Mouse (Mus musculus) midbrain, embryonic 13.5 days (tissue): ENCODE results near the gene Grrp1. TPM values are rescaled to one million over a fixed set of nuclear protein-coding genes. Genes with fewer than 3 reads are reported as not detected.

Source experiments
- ATAC-seq: fragments of 200-750 bp; cut with Nextera tagmentation; 2 replicates; pipeline ENCODE4 v1.8.0; 2017; ENCODE audit warnings: mild to moderate bottlenecking, moderate TSS enrichment, moderate library complexity
- H3K27ac ChIP-seq: fragments of 300-500 bp; sonication (generic); 2 replicates; pipeline ENCODE4 v1.5.1; 2015; ENCODE audit warnings: inconsistent platforms, mild to moderate bottlenecking, moderate library complexity
- H3K27me3 ChIP-seq: fragments of 300-500 bp; sonication (generic); 2 replicates; pipeline ENCODE4 v1.6.1; 2015; ENCODE audit warnings: mild to moderate bottlenecking, inconsistent platforms
- H3K36me3 ChIP-seq: fragments of 300-500 bp; sonication (generic); 2 replicates; pipeline ENCODE4 v1.6.1; 2015; ENCODE audit warnings: mild to moderate bottlenecking, inconsistent platforms
- H3K4me1 ChIP-seq: fragments of 300-500 bp; sonication (generic); replicated peaks from 2 replicates; pipeline ENCODE4 v1.6.1; 2015; ENCODE audit warnings: inconsistent platforms
- H3K4me2 ChIP-seq: fragments of 300-500 bp; sonication (generic); replicated peaks from 2 replicates; pipeline ENCODE4 v1.6.1; 2015; ENCODE audit warnings: moderate library complexity, mild to moderate bottlenecking, inconsistent platforms
- H3K4me3 ChIP-seq: fragments of 300-500 bp; sonication (generic); replicated peaks from 2 replicates; pipeline ENCODE4 v1.5.1; 2015; ENCODE audit warnings: mild to moderate bottlenecking, inconsistent platforms
- H3K9ac ChIP-seq: fragments of 300-500 bp; sonication (generic); replicated peaks from 2 replicates; pipeline ENCODE4 v1.6.1; 2015; ENCODE audit warnings: mild to moderate bottlenecking, inconsistent platforms
- H3K9me3 ChIP-seq: fragments of 300-500 bp; sonication (generic); 2 replicates; pipeline ENCODE4 v1.6.1; 2016; ENCODE audit warnings: mild to moderate bottlenecking, inconsistent platforms
- WGBS: fragments of 180-500 bp; shearing (Covaris S2); methylation state at CpG from one replicate; pipeline ENCODE4 v1.1.7; 2015; 5-methylcytosine and 5-hydroxymethylcytosine counted together
- polyA plus RNA-seq: library from polyadenylated mRNA; unstranded; fragments of >200 nt; fragmentation: Nextera tagmentation; extraction: Ambion mirVana; gene quantifications from 2 replicates; pipeline ENCODE4 v1.2.1, GENCODE M21; 2015

Gene Grrp1
- polyA plus RNA-seq, 1 experiment from 2014 or later, result 8.1 TPM

GRCm38 (mm10) chr4:134250930-134251240 is 3.0 kb downstream of the Grrp1 start:
- Histone ChIP-seq H3K4me1 (peaks cover 65% of the 10 kb centered on the region), H3K27ac (no peak overlapping the region)

GRCm38 (mm10) chr4:134250116-134250929 is 3.6 kb downstream of the Grrp1 start:
- Histone ChIP-seq H3K36me3 (no peaks in the 10 kb centered on the region), H3K27ac (no peak overlapping the region), H3K9me3 (no peaks in the 10 kb centered on the region), H3K9ac (peak overlapping the region; percentile 76; the same call in 1 of the 2 replicates), H3K4me1 (peaks cover 66% of the 10 kb centered on the region), H3K27me3 (peaks cover 91% of the 10 kb centered on the region), H3K4me3 (peak overlapping the region; percentile 54), H3K4me2 (peak overlapping the region; percentile 79)
- WGBS, result 4% methylated on average over 27 of the region's 27 CpGs
- no peak for ATAC-seq

More at GRCm38 (mm10) chr4:134250930-134251240, 3.0 kb downstream of the Grrp1 start:
- Histone ChIP-seq H3K4me3 (peak overlapping the region; percentile 54), H3K36me3 (no peaks in the 10 kb centered on the region), H3K4me2 (peak overlapping the region; percentile 79), H3K27me3 (peaks cover 96% of the 10 kb centered on the region), H3K9me3 (no peaks in the 10 kb centered on the region), H3K9ac (peak overlapping the region; percentile 76)
- ATAC-seq, result no peak
- WGBS, result 8% methylated on average over 10 of the region's 10 CpGs

GRCm38 (mm10) chr4:134249651-134250050 is 4.3 kb downstream of the Grrp1 start:
- Histone ChIP-seq H3K9ac (peak overlapping the region; percentile 51), H3K4me1 (peaks cover 64% of the 10 kb centered on the region), H3K36me3 (no peaks in the 10 kb centered on the region), H3K4me3 (peak overlapping the region; percentile 54), H3K9me3 (no peaks in the 10 kb centered on the region), H3K27ac (no peak overlapping the region), H3K4me2 (peak overlapping the region; percentile 79), H3K27me3 (peaks cover 84% of the 10 kb centered on the region)
- under 1% methylated on average over 30 of the region's 30 CpGs for WGBS
- ATAC-seq, result peak; percentile 40; the same call in 1 of the 2 replicates

GRCm38 (mm10) chr4:134246719-134247258 is 7.1 kb downstream of the Grrp1 start, which contains the start of gene Gm30191:
Gene Gm30191, plus strand, starts transcription at chr4:134246935.
- H3K36me3 ChIP-seq, result no peaks in the 10 kb centered on the region
- H3K27ac ChIP-seq, result no peak within 1 kb of the TSS
- 75% methylated on average over 7 of the region's 7 CpGs for WGBS
- H3K9me3 ChIP-seq, result no peaks in the 10 kb centered on the region
- peak within 1 kb of the TSS; percentile 82 for H3K9ac ChIP-seq
- peaks cover 50% of the 10 kb centered on the region for H3K4me1 ChIP-seq
- H3K4me2 ChIP-seq, result peak within 1 kb of the TSS; percentile 98
- H3K27me3 ChIP-seq, result peaks cover 56% of the 10 kb centered on the region
- no peak for ATAC-seq
- H3K4me3 ChIP-seq, result peak within 1 kb of the TSS; percentile 81

GRCm38 (mm10) chr4:134246256-134246655 is 7.7 kb downstream of the Grrp1 start:
- Histone ChIP-seq H3K4me2 (no peak overlapping the region), H3K9ac (no peak overlapping the region), H3K4me1 (peaks cover 44% of the 10 kb centered on the region), H3K9me3 (no peaks in the 10 kb centered on the region), H3K27ac (no peak overlapping the region), H3K36me3 (no peaks in the 10 kb centered on the region), H3K27me3 (peaks cover 50% of the 10 kb centered on the region), H3K4me3 (no peak overlapping the region)
- WGBS, result 17% methylated on average over 4 of the region's 4 CpGs
- ATAC-seq, result no peak

GRCm38 (mm10) chr4:134245148-134245843 is 8.6 kb downstream of the Grrp1 start, which contains the start of gene Zfp593:
Gene Zfp593, minus strand, starts transcription at chr4:134245592.
- H3K27ac ChIP-seq, result no peak within 1 kb of the TSS
- peak within 1 kb of the TSS; percentile 98 for H3K4me2 ChIP-seq
- peak within 1 kb of the TSS; percentile 81 for H3K4me3 ChIP-seq
- H3K9me3 ChIP-seq, result no peaks in the 10 kb centered on the region
- peak within 1 kb of the TSS; percentile 82 for H3K9ac ChIP-seq
- WGBS, result under 1% methylated on average over 60 of the region's 60 CpGs
- peaks cover 35% of the 10 kb centered on the region for H3K4me1 ChIP-seq
- H3K36me3 ChIP-seq, result no peaks in the 10 kb centered on the region
- H3K27me3 ChIP-seq, result peaks cover 41% of the 10 kb centered on the region
- ATAC-seq, result peak; percentile 69

- Histone ChIP-seq H3K4me1 (peaks cover 24% of the 10 kb centered on the region), H3K9ac (peak within 1 kb of the TSS; percentile 82; the same call in 1 of the 2 replicates), H3K27ac (no peak within 1 kb of the TSS), H3K36me3 (no peaks in the 10 kb centered on the region), H3K4me2 (peak within 1 kb of the TSS; percentile 98), H3K4me3 (peak within 1 kb of the TSS; percentile 81), H3K27me3 (peaks cover 28% of the 10 kb centered on the region), H3K9me3 (no peaks in the 10 kb centered on the region)
- WGBS, result 95% methylated on average over 17 of the region's 17 CpGs
- no peak for ATAC-seq
Observed at GRCm38 (mm10) chr4:134243516-134244250, 10.2 kb downstream of the Grrp1 start, which contains the start of gene E130218I03Rik. Gene E130218I03Rik, plus strand, starts transcription at chr4:134243662.

GRCm38 (mm10) chr4:134238686-134239085 is 15.2 kb downstream of the Grrp1 start:
- Histone ChIP-seq H3K36me3 (no peaks in the 10 kb centered on the region), H3K4me1 (peaks cover 7% of the 10 kb centered on the region), H3K27ac (no peak overlapping the region), H3K4me2 (0 out of 2 replicates have a peak overlapping the region, but pooled peaks have one; percentile 15), H3K9me3 (no peaks in the 10 kb centered on the region), H3K9ac (no peak overlapping the region), H3K4me3 (no peak overlapping the region), H3K27me3 (peaks cover 25% of the 10 kb centered on the region)
- WGBS, result 15% methylated on average over 10 of the region's 10 CpGs
- ATAC-seq, result no peak

- ATAC-seq, result 0 out of 2 replicates have a peak, but pooled peaks have one; percentile 30
- Histone ChIP-seq H3K9ac (no peak within 1 kb of the TSS), H3K36me3 (no peaks in the 10 kb centered on the region), H3K27me3 (peaks cover 25% of the 10 kb centered on the region), H3K4me3 (no peak within 1 kb of the TSS), H3K9me3 (no peaks in the 10 kb centered on the region), H3K4me2 (peak within 1 kb of the TSS; percentile 15; the same call in 1 of the 2 replicates), H3K4me1 (peaks cover 5% of the 10 kb centered on the region; the same call in 1 of the 2 replicates), H3K27ac (no peak within 1 kb of the TSS)
- WGBS, result 5% methylated on average over 18 of the region's 18 CpGs
Observed at GRCm38 (mm10) chr4:134238279-134238651, 15.6 kb downstream of the Grrp1 start, which contains the start of gene Cnksr1. Gene Cnksr1, minus strand, starts transcription at chr4:134238399.

- Histone ChIP-seq H3K36me3 (no peaks in the 10 kb centered on the region), H3K4me2 (no peak overlapping the region; the same call in 1 of the 2 replicates), H3K9me3 (no peaks in the 10 kb centered on the region), H3K27ac (no peak overlapping the region), H3K4me1 (peaks cover 5% of the 10 kb centered on the region; the same call in 1 of the 2 replicates), H3K4me3 (no peak overlapping the region), H3K9ac (no peak overlapping the region), H3K27me3 (peaks cover 25% of the 10 kb centered on the region)
- ATAC-seq, result no peak
- 27% methylated on average over 19 of the region's 19 CpGs for WGBS
Observed at GRCm38 (mm10) chr4:134237582-134238278, 16.2 kb downstream of the Grrp1 start.

- no peak overlapping the region for H3K9ac ChIP-seq
- H3K27me3 ChIP-seq, result peaks cover 25% of the 10 kb centered on the region
- H3K9me3 ChIP-seq, result no peaks in the 10 kb centered on the region
- peaks cover 5% of the 10 kb centered on the region; the same call in 1 of the 2 replicates for H3K4me1 ChIP-seq
- H3K4me2 ChIP-seq, result no peak overlapping the region
- WGBS, result 85% methylated on average over 5 of the region's 5 CpGs
- H3K27ac ChIP-seq, result no peak overlapping the region
- ATAC-seq, result no peak
- H3K4me3 ChIP-seq, result no peak overlapping the region
- H3K36me3 ChIP-seq, result no peaks in the 10 kb centered on the region
Observed at GRCm38 (mm10) chr4:134234876-134235275, 19.0 kb downstream of the Grrp1 start.
